Mouse (Mus musculus) olfactory bulb, adult 2 months (tissue): ENCODE results near the gene Crebrf.

Experiments used
- CTCF ChIP-seq: fragments of 200-500 bp; IDR thresholded peaks from 2 replicates; pipeline ENCODE4 v1.5.1; 2012; ENCODE audit warnings: low read depth, mild to moderate bottlenecking, low read length, moderate library complexity; ENCODE audit not compliant: insufficient read depth
- POLR2A ChIP-seq: fragments of 200-500 bp; IDR thresholded peaks from 2 replicates; pipeline ENCODE4 v1.6.1; 2012; ENCODE audit warnings: mild to moderate bottlenecking, low read depth, low read length, moderate library complexity; ENCODE audit not compliant: insufficient read depth

GRCm38 (mm10) chr17:26781610-26782043, 66.2 kb downstream of the Crebrf start:
- TF ChIP-seq CTCF (no peak), POLR2A (no peak)
